Mouse (Mus musculus) left cerebral cortex, adult 2 months (tissue): Measurements from ENCODE around the gene Ptprs. TPM values are rescaled to one million over a fixed set of nuclear protein-coding genes. Genes with fewer than 3 reads are reported as not detected.
A peak's percentile ranks its signal among the peaks of the same experiment; 100 is the strongest.

Experiments
- DNase-seq, 2 experiments: peaks; one replicate each; pipeline ENCODE4 v3.0.0; 2021 to 2022; ENCODE audit warnings: low spot score in 2 of 2, mixed read lengths in 1 of 2; ENCODE audit errors: extremely low spot score in 1 of 2
- H3K27ac ChIP-seq: fragments of 200-600 bp; 2 replicates; pipeline ENCODE4 v1.8.1; 2022
- H3K4me3 ChIP-seq: fragments of 200-600 bp; 2 replicates; pipeline ENCODE4 v1.8.1; 2022
- CTCF ChIP-seq: fragments of 200-600 bp; IDR thresholded peaks from 2 replicates; pipeline ENCODE4 v1.8.1; 2022; ENCODE audit warnings: antibody characterized with exemption, mild to moderate bottlenecking, moderate library complexity
- intact Hi-C: fragments of 180-260 bp; cut with DNase I; formaldehyde crosslinking; loops from one replicate; pipeline ENCODE4 v1.15.1; 2025
- long read RNA-seq, 2 experiments: library from polyadenylated mRNA; stranded (forward); transcript quantifications; one replicate each; pipeline ENCODE4 v2.0.0; 2021; ENCODE audit warnings: borderline mapping rate in 2 of 2
- total RNA-seq, 2 experiments: library from RNA; stranded (reverse); gene quantifications; 2 replicates each; pipeline ENCODE4 v1.2.3; 2021

Ptprs gene
- total RNA-seq, result 100 to 1,000 TPM; 645 to 696 TPM
- long read RNA-seq, experiment 1, full-length matches to known transcripts, result 8 of 74 reads
- long read RNA-seq, experiment 1, partial matches to known transcripts, result 39 of 74 reads
- long read RNA-seq, experiment 1, other reads (novel, unspliced or antisense), result 27 of 74 reads
- long read RNA-seq, experiment 2, partial matches to known transcripts, result 51 of 75 reads
- long read RNA-seq, experiment 2, other reads (novel, unspliced or antisense), result 24 of 75 reads

DNA sequence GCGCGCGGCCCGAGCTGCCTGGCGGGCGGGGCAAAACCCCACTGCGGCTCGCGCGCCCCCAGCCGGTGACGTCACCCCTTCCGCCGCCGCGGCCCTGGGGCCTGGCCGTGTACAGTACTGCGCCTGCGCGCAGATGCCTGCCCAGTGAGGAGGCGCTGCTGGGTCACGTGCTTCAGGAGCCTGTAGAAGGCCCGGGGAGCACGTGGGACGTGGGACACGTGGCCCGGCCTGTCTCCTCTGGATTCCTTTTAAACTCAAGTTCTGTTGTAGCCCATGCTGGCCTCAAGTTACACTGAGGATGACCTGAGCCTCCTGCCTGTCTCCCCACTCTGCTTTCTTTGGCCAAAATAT, at the start of gene Ptprs:
Ptprs (minus strand) TSS at position 82 of the 351 bp plus-strand sequence.
- Histone ChIP-seq H3K27ac (peak within 1 kb of the TSS; percentile 96), H3K4me3 (peak within 1 kb of the TSS; percentile 89)
- intact Hi-C loops, result loop anchor here (1.0 to 5.0 kb wide), 3 partner anchors 51 to 116 kb away; partner anchors contain the start of gene Gm20219
- TF ChIP-seq CTCF, result no peak; the same call in 1 of the 2 replicates
- DNase-seq, result peak; percentile 99 to 100

DNA sequence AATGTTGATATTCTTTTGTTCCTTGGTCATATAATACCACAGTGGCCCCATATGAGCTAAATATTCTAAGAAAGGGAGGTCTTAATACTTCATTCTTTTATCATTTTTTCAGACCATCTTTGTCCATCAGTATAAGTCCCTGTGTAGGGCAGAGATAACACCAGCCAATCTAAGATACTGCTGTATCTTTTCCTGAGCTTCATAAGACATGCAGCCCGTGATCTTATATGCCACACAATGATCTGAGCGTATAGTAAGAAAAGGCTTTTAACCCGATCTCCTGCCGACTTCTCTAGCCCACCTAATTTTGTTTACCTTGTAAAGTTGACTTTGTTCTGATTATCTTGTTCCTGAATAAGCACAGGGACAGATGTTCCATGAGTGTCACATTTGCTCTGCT, 48.7 kb upstream of the Ptprs start:
- no peak for TF ChIP-seq CTCF
- DNase-seq, result no peak
- intact Hi-C loops, result no loop called here
- no peak overlapping the region for H3K4me3 ChIP-seq
- H3K27ac ChIP-seq, result no peak overlapping the region

DNA sequence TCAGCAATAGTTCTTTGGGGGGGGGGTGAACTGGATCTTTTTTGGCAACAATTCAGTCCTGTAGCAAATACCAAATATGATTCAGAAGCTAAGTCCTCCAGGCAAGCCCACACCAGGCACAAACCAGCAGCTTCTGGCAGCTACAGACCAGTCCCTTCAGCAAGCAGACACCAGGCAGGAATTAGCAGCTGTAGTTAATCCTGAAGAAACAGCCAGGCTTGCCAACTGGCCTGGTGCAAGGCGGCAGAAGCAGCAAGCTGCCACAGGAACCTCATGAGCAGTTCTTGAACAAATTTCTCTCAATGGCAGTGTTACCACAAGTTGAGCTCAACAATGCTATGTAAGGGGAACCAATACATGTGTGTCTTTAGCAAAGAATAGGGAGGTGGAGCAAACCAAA, 46.5 kb upstream of the Ptprs start:
- intact Hi-C loops, result no loop called here
- DNase-seq, result peak in 1 of 2 experiments; percentile 6
- no peak for TF ChIP-seq CTCF
- H3K4me3 ChIP-seq, result no peak overlapping the region
- no peak overlapping the region for H3K27ac ChIP-seq

DNA sequence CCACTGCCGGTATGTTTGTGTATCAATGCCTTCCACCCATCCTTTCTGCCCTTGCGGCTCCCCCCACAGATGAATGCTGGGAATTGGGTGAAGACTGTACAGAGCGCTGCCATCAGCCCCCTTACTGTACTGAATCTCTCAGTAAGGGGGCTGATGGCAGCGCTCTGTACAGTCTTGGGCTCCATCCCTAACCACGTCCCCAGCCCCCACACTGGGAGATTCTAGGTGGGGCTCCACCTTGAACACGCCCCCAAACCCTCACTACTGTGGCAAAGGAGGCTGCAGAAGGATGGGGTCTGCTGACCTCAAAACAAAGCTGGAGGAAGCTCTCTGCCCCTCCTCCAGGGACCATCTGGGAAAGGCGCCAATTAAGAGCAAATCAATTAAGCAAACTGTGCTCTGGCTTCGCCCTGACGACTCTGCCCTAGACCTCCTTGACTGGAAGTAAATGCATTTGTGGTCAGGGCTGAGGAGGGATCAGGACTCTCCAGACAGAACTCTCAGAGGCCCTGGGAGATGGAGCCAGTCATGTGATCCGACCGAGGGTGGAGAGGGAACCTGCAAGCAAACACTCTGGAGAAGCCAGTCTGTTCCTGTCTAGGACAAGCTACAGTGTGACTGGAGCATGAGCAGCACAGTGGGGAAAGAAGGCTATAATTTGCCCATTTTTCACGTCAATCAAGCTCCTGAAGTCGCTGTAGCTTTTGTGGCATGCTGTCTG, 39.6 kb upstream of the Ptprs start:
- TF ChIP-seq CTCF, result no peak
- DNase-seq, result peak in 1 of 2 experiments; percentile 9
- Histone ChIP-seq H3K27ac (no peak overlapping the region), H3K4me3 (no peak overlapping the region)
- intact Hi-C loops, result no loop called here

DNA sequence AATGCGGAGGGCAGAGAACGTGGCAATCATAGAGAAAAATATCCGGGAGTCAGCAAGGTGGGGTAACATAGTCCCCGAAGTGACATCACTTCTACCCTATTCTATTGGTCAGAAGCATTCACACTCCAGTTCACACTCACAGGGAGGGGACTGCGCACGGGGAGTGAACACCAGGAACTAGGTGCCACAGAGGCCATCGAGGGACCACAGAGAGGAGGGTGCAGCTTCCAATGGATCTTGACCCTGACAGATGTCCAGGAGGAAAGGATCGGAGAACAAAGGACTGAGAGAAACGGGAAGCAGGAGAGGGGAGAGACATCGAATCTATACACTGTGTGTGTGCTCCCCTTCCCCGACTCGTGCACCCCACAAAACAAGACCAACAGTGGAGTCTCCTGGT, 38.6 kb upstream of the Ptprs start:
- intact Hi-C loops, result no loop called here
- H3K4me3 ChIP-seq, result no peak overlapping the region
- DNase-seq, result peak in 1 of 2 experiments; percentile 8
- no peak for TF ChIP-seq CTCF
- no peak overlapping the region for H3K27ac ChIP-seq

DNA sequence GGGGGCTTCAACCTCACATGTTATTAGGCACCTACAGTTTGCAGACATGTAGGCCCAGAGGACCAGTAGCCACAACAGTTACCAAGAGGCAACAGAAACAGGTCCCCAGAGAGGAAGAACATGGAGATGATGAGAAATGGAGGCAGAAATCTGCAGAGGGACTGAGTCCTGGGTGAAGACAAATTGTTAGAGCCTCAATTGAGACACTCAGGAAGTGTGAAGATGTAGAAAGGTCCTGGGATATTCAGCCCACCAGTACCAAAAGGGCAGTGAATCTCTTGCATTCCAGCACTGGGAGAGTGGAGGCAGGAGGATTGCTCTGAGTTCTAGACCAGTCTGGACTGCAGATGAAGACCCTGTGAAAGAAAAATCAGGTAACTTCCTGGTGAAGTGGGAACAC, 38.0 kb upstream of the Ptprs start:
- DNase-seq, result no peak
- intact Hi-C loops, result no loop called here
- no peak for TF ChIP-seq CTCF
- no peak overlapping the region for H3K4me3 ChIP-seq
- H3K27ac ChIP-seq, result no peak overlapping the region

DNA sequence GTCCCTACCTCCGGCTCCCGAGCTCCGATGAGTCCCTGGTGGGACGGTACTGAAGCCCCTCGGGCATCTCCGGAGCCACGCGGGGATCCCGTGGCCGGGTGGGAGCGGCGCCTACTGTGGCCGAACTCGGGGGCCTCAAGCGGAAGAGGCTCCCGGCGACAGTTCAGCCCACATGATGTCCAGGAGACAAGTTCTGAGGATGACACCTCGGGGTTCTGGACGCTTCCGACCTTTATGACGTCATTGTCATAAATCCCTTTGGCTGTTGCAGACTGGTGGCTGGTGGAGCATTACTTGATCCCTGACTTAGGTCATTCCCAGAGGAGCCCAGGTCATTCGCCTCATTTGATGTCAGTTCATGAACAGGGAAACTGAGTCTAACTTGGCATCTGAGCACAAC, 36.0 kb upstream of the Ptprs start, which contains the start of gene Znrf4:
Znrf4 (minus strand) TSS at position 122 of the 400 bp plus-strand sequence.
- DNase-seq, result peak in 1 of 2 experiments; percentile 8
- TF ChIP-seq CTCF, result no peak
- intact Hi-C loops, result no loop called here
- Histone ChIP-seq H3K4me3 (no peak within 1 kb of the TSS; the same call in 1 of the 2 replicates), H3K27ac (no peak within 1 kb of the TSS)

DNA sequence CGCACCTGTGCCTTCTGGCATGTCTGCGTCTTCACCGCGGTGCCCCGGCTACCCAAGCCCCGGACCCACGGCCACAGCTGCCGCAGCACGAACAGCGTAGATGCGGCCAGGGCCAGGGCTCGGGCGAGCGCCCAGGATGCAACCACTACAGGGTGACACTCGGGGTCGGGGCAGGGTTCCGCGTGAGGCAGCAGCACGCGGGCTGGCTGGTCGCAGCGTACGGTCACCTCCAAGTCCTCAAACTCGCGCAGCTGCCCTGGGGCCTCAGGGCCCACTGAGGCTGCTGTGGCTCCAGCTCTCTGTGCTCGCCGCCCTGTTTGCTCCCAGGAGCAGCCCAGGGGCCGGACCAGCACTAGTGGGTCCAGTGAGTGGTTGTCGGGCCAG, 35.4 kb upstream of the Ptprs start:
- intact Hi-C loops, result no loop called here
- peak in 1 of 2 experiments; percentile 11 for DNase-seq
- H3K4me3 ChIP-seq, result no peak overlapping the region

DNA sequence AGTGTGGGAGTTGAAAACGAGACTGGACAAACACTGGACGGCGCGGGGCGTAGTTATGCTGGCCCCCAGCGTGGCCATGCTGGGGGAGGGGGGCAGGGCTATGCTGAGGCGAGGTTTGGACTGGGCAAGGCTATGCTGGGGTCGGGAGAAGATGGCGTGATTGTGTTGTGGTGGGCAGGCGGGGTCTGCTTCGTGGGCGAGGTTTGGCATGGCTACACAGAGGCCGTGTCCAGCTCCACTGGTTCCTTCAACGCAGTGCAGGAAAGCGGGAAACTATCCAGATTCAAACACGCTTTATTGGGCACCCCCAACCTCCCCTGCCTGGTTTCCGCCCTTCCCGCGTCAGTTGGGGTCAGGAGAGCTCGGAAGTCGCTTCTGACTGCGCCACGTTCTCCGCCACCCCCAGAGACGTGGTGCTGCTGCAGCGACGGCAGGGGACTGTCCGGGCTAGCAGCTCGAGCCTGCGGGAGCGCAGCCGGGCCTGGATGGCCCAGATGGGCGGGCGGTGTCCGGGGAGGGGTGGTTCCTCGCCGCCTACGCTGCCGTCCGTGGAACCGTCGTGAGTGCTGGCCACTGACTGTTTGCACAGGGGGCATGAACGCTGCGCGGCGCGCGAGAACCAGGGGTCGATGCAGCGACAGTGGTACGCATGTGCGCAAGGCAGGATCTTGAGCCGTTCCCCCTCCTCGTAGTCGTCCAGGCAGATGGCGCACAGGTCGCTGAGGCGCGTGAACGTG, 34.9 kb upstream of the Ptprs start:
- DNase-seq, result peak in 1 of 2 experiments; percentile 10
- intact Hi-C loops, result no loop called here
- Histone ChIP-seq H3K27ac (no peak overlapping the region), H3K4me3 (no peak overlapping the region; the same call in 1 of the 2 replicates)
- no peak for TF ChIP-seq CTCF

More for the DNA sequence above, 35.4 kb upstream of the Ptprs start:
- H3K27ac ChIP-seq, result no peak overlapping the region
- TF ChIP-seq CTCF, result no peak

DNA sequence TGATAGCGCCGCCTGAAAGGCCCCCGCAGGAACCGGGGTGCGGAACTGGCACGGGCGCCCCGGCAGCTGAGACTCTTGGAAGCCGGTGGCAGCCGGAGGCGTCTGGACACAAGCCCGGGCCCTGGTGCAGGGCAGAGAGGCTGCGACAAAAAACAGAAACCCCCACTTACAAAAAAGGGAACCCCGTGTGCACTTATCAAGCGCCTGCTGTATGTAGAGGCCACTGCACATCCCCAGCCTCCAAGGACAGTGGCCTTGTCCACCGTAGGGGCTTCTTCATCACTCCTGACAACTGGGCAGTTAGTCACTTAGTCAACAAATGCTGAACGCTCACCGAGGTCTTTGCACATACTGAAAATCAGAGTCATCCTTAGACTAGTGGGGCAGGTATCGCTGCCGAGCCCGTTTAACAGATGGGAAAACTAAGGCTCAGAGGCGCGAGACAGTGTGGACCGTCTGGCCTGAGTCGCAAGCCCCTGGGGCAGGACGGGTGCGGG, 34.2 kb upstream of the Ptprs start:
- no peak for TF ChIP-seq CTCF
- H3K27ac ChIP-seq, result no peak overlapping the region
- DNase-seq, result peak in 1 of 2 experiments; percentile 43
- no peak overlapping the region for H3K4me3 ChIP-seq
- intact Hi-C loops, result no loop called here

DNA sequence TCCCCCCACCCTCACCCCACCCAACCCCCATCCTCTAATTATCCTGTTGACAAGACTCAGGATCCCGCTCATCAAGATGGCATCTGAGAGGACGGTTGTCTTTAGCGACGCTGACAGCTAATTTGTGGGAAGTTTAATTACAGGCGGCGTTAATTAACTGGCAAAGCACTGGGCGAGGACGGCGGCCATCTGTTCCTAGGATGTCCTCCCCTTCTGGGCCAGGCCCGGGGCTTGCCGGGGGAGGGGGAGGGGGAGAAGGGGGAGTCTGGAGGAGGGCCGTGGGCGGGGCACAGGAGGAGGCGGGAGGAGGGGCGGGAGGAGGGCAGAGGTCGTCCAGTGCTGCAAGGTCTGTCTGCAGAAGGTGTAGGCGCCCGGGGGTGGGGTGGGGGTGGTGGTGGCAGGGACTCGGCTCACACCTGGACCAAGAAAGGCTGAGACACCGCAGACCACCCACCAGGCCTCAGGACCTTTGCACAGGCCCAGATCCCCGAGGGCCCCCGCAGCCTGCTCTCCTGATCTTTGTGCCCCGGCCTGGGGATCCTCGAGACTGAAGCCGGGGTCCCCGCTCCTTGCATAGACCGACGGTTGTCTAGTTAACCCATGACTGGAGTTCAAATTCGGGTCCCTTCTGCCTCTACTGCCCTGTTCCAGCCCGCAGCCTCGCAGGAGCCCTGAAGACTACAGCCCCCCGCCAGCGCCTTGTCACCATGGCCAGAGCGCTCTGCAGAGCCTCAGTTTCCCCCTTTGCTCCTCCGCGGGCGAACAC, 33.6 kb upstream of the Ptprs start:
- TF ChIP-seq CTCF, result no peak
- DNase-seq, result peak in 1 of 2 experiments; percentile 10
- H3K27ac ChIP-seq, result no peak overlapping the region
- intact Hi-C loops, result no loop called here
- no peak overlapping the region for H3K4me3 ChIP-seq
